Mouse (Mus musculus): ENCODE data around the gene Supt6.

Supt6 gene

GRCm38 (mm10) chr11:78167257-78167959, 78.4 kb downstream of the Supt6 start:
- no peak for DNase-seq (ENCODE audit: low spot score)

GRCm38 (mm10) chr11:78166640-78167039, 79.1 kb downstream of the Supt6 start:
- no peak for DNase-seq (ENCODE audit: low spot score)

GRCm38 (mm10) chr11:78166161-78166560, 79.6 kb downstream of the Supt6 start:
- DNase-seq (ENCODE audit: low spot score) = no peak

GRCm38 (mm10) chr11:78165761-78166109, 80.1 kb downstream of the Supt6 start:
- DNase-seq (ENCODE audit: low spot score) = no peak

GRCm38 (mm10) chr11:78164924-78165760, 80.6 kb downstream of the Supt6 start, which contains the start of gene Traf4:
Gene Traf4, minus strand, starts transcription at chr11:78165589.
- no peak for DNase-seq (ENCODE audit: low spot score)

- no peak for DNase-seq (ENCODE audit: low spot score)
These were observed 81.2 kb downstream of the Supt6 start for GRCm38 (mm10) chr11:78164604-78164923.

GRCm38 (mm10) chr11:78163681-78164603, 81.8 kb downstream of the Supt6 start:
- no peak for DNase-seq (ENCODE audit: low spot score)

- DNase-seq (ENCODE audit: low spot score) = no peak
These were observed 82.7 kb downstream of the Supt6 start for GRCm38 (mm10) chr11:78163045-78163444.

GRCm38 (mm10) chr11:78162504-78162903, 83.3 kb downstream of the Supt6 start:
- no peak for DNase-seq (ENCODE audit: low spot score)

- no peak for DNase-seq (ENCODE audit: low spot score)
These were observed 83.8 kb downstream of the Supt6 start for GRCm38 (mm10) chr11:78161968-78162367.

GRCm38 (mm10) chr11:78161169-78161568, 84.6 kb downstream of the Supt6 start:
- no peak for DNase-seq (ENCODE audit: low spot score)

- DNase-seq (ENCODE audit: low spot score) = no peak
These were observed 85.1 kb downstream of the Supt6 start for GRCm38 (mm10) chr11:78160675-78161074.

GRCm38 (mm10) chr11:78160171-78160570, 85.6 kb downstream of the Supt6 start:
- DNase-seq (ENCODE audit: low spot score) = no peak

GRCm38 (mm10) chr11:78159557-78159956, 86.2 kb downstream of the Supt6 start:
- no peak for DNase-seq (ENCODE audit: low spot score)

GRCm38 (mm10) chr11:78159096-78159495, 86.7 kb downstream of the Supt6 start:
- DNase-seq (ENCODE audit: low spot score) = peak; percentile 78
